Mouse (Mus musculus): ENCODE measurements around the gene Calcb. TPM values are rescaled to one million over a fixed set of nuclear protein-coding genes. Genes with fewer than 3 reads are reported as not detected.

The Calcb gene
- 1.6 and 2.3 TPM in 2 replicates for polyA plus RNA-seq (2012; rRNA removed)

DNA sequence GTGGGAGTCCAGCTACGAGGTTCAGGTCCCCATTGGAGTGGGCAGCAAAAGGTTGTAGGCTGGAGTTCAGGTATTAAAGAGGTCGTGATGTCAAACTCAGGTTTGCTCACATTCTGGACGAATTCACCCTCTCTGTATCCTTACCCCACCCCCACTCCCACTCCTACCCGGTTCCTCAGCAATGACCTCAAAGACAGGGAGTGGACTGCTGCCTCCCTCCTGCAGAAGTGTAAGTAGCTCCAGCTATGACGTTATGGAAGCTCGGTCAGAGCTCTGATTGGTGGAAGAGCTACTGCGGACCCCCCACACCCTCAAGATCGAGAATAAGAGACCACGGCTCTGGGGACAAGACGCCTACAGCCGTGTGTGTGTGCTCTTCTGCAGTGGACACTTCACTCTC lies at the start of gene Calcb:
Calcb (plus strand) TSS at position 344 of the 400 bp plus-strand sequence.

GRCm38 (mm10) chr7:114743022-114743780 lies 24.8 kb downstream of the Calcb start, which contains the start of gene Insc:
TSS of gene Insc (plus strand) at chr7:114743694.

Other genes starting within 250 kb of the Calcb start
- 1.5 and 1.7 TPM in 2 replicates for gene Cyp2r1, start 155.7 kb upstream of the Calcb start, polyA plus RNA-seq (2012; rRNA removed)
- not detected in 2 replicates for gene Calca, start 82.3 kb upstream of the Calcb start, polyA plus RNA-seq (2012; rRNA removed)
- 3.1 and 4.3 TPM in 2 replicates for gene Insc, start 25.1 kb downstream of the Calcb start, polyA plus RNA-seq (2012; rRNA removed)

Measured in colon, adult 2 months (tissue).